Mouse (Mus musculus) hematopoietic stem cell, adult 5-6 weeks (primary cell): ENCODE data around the gene Galnt17. TPM values are rescaled to one million over a fixed set of nuclear protein-coding genes. Genes with fewer than 3 reads are reported as not detected.

Experiments used
- ATAC-seq, 2 experiments: fragments of 125-278 bp in 1 of 2; replicated peaks in 1 of 2; 2 replicates each; pipeline ENCODE4 v1.8.0; 2016 to 2017; ENCODE audit warnings: inconsistent platforms in 2 of 2, mild to moderate bottlenecking in 2 of 2, moderate number of reproducible peaks in 2 of 2, low read depth in 1 of 2, moderate TSS enrichment in 1 of 2; ENCODE audit not compliant: low FRiP score in 2 of 2, poor library complexity in 2 of 2, severe bottlenecking in 2 of 2, insufficient read depth in 1 of 2, low TSS enrichment in 1 of 2
- total RNA-seq: library from RNA; stranded (forward); fragments of 172-1452, 232-1000 nt; gene quantifications from 2 replicates; pipeline ENCODE4 v1.2.3, GENCODE M21; 2017

The Galnt17 gene
- total RNA-seq, 1 experiment from 2014 or later: not detected

- no peak for ATAC-seq
Observed at GRCm38 (mm10) chr5:130852182-130852581, 456.1 kb downstream of the Galnt17 start.

GRCm38 (mm10) chr5:130849610-130850009 lies 458.7 kb downstream of the Galnt17 start:
- ATAC-seq: no peak

GRCm38 (mm10) chr5:130848562-130848961 lies 459.7 kb downstream of the Galnt17 start:
- ATAC-seq: no peak

- ATAC-seq: no peak
Observed at GRCm38 (mm10) chr5:130825797-130826196, 482.5 kb downstream of the Galnt17 start.
